Mouse (Mus musculus) midbrain, embryonic 11.5 days (tissue): ENCODE measurements at regions not wholly inside any gene's neighbourhood (a gene's known extent, or its start where the extent isn't known, plus 50 kb on each side); places are given as distances from the start of the nearest gene placed in this dataset.
A peak's percentile ranks its signal among the peaks of the same experiment; 100 is the strongest.

Source experiments
- ATAC-seq: fragments of 200-750 bp; cut with Nextera tagmentation; 2 replicates; pipeline ENCODE4 v1.8.0; 2017; ENCODE audit warnings: moderate TSS enrichment, moderate library complexity; ENCODE audit not compliant: low FRiP score
- DNase-seq: peaks from one replicate; pipeline ENCODE4 v3.0.0; 2015; ENCODE audit warnings: low spot score; ENCODE audit errors: missing footprints
- H3K27ac ChIP-seq: fragments of 300-500 bp; sonication (generic); 2 replicates; pipeline ENCODE4 v1.5.1; 2014; ENCODE audit warnings: low read depth, low read length
- H3K27me3 ChIP-seq: fragments of 300-500 bp; sonication (generic); 2 replicates; pipeline ENCODE4 v1.6.1; 2014; ENCODE audit warnings: mild to moderate bottlenecking, low read length, moderate library complexity, mixed read lengths; ENCODE audit not compliant: control insufficient read depth, insufficient read depth
- H3K36me3 ChIP-seq: fragments of 300-500 bp; sonication (generic); 2 replicates; pipeline ENCODE4 v1.6.1; 2014; ENCODE audit warnings: mild to moderate bottlenecking, low read length, moderate library complexity, mixed read lengths; ENCODE audit not compliant: control insufficient read depth, insufficient read depth
- H3K4me1 ChIP-seq: fragments of 300-500 bp; sonication (generic); 2 replicates; pipeline ENCODE4 v1.6.1; 2014; ENCODE audit warnings: low read length; ENCODE audit not compliant: control insufficient read depth, insufficient read depth
- H3K4me2 ChIP-seq: fragments of 300-500 bp; sonication (generic); 2 replicates; pipeline ENCODE4 v1.6.1; 2014; ENCODE audit warnings: mild to moderate bottlenecking, moderate library complexity
- H3K4me3 ChIP-seq: fragments of 300-500 bp; sonication (generic); 2 replicates; pipeline ENCODE4 v1.5.1; 2014; ENCODE audit warnings: low read depth, low read length
- H3K9ac ChIP-seq: fragments of 300-500 bp; sonication (generic); 2 replicates; pipeline ENCODE4 v1.6.1; 2014; ENCODE audit warnings: low read length
- H3K9me3 ChIP-seq: fragments of 300-500 bp; sonication (generic); 2 replicates; pipeline ENCODE4 v1.6.1; 2016; ENCODE audit warnings: low read length; ENCODE audit not compliant: control insufficient read depth
- WGBS: fragments of 180-500 bp; shearing (Covaris S2); extraction: QIAGEN DNeasy Blood & Tissue Kit; methylation state at CpG from one replicate; pipeline ENCODE4 v1.1.7; 2014; 5-methylcytosine and 5-hydroxymethylcytosine counted together

GRCm38 (mm10) chr8:100206557-100207349 is 790.5 kb upstream of the Cdh8 start:
- Histone ChIP-seq H3K27me3 (no peaks in the 10 kb centered on the region), H3K27ac (no peak overlapping the region), H3K9ac (no peak overlapping the region), H3K4me3 (no peak overlapping the region), H3K36me3 (no peaks in the 10 kb centered on the region), H3K4me1 (no peaks in the 10 kb centered on the region), H3K4me2 (no peak overlapping the region), H3K9me3 (no peaks in the 10 kb centered on the region)
- WGBS, result 61% methylated on average over 2 of the region's 2 CpGs
- ATAC-seq (no peak), DNase-seq (no peak)

GRCm38 (mm10) chr8:100193228-100193627 is 777.0 kb upstream of the Cdh8 start:
- H3K27me3 ChIP-seq, result no peaks in the 10 kb centered on the region
- H3K9ac ChIP-seq, result no peak overlapping the region
- no peak overlapping the region for H3K27ac ChIP-seq
- DNase-seq, result no peak
- H3K4me1 ChIP-seq, result no peaks in the 10 kb centered on the region
- H3K9me3 ChIP-seq, result no peaks in the 10 kb centered on the region
- WGBS, result 91% methylated on average over 2 of the region's 2 CpGs
- H3K4me2 ChIP-seq, result no peak overlapping the region
- no peak for ATAC-seq
- no peak overlapping the region for H3K4me3 ChIP-seq
- no peaks in the 10 kb centered on the region for H3K36me3 ChIP-seq

- ATAC-seq, result no peak
- H3K9me3 ChIP-seq, result no peaks in the 10 kb centered on the region
- DNase-seq, result no peak
- H3K4me3 ChIP-seq, result no peak overlapping the region
- H3K4me2 ChIP-seq, result no peak overlapping the region
- no peaks in the 10 kb centered on the region for H3K36me3 ChIP-seq
- H3K4me1 ChIP-seq, result no peaks in the 10 kb centered on the region
- H3K9ac ChIP-seq, result no peak overlapping the region
- no peaks in the 10 kb centered on the region for H3K27me3 ChIP-seq
- H3K27ac ChIP-seq, result no peak overlapping the region
- WGBS, result 85% methylated on average over 2 of the region's 2 CpGs
Observed at GRCm38 (mm10) chr8:100190698-100191097, 774.4 kb upstream of the Cdh8 start.

- H3K4me3 ChIP-seq, result no peak overlapping the region
- no peaks in the 10 kb centered on the region for H3K4me1 ChIP-seq
- ATAC-seq, result no peak
- DNase-seq, result no peak
- no peaks in the 10 kb centered on the region for H3K27me3 ChIP-seq
- WGBS, result 81% methylated on average over 3 of the region's 3 CpGs
- no peak overlapping the region for H3K4me2 ChIP-seq
- H3K9ac ChIP-seq, result no peak overlapping the region
- H3K27ac ChIP-seq, result no peak overlapping the region
- no peaks in the 10 kb centered on the region for H3K9me3 ChIP-seq
- no peaks in the 10 kb centered on the region for H3K36me3 ChIP-seq
Observed at GRCm38 (mm10) chr8:100187976-100188375, 771.7 kb upstream of the Cdh8 start.

- 94% methylated on average over 1 of the region's 1 CpGs for WGBS
Observed at GRCm38 (mm10) chr8:100176502-100176901, 760.2 kb upstream of the Cdh8 start.

GRCm38 (mm10) chr8:100145411-100145810 is 729.1 kb upstream of the Cdh8 start:
- Histone ChIP-seq H3K4me3 (no peak overlapping the region), H3K36me3 (no peaks in the 10 kb centered on the region), H3K9me3 (no peaks in the 10 kb centered on the region), H3K27ac (no peak overlapping the region), H3K4me2 (no peak overlapping the region), H3K27me3 (no peaks in the 10 kb centered on the region), H3K4me1 (no peaks in the 10 kb centered on the region), H3K9ac (no peak overlapping the region)
- DNase-seq (no peak), ATAC-seq (no peak)
- 94% methylated on average over 1 of the region's 1 CpGs for WGBS

More at GRCm38 (mm10) chr8:100176502-100176901, 760.2 kb upstream of the Cdh8 start:
- Histone ChIP-seq H3K27ac (no peak overlapping the region), H3K36me3 (no peaks in the 10 kb centered on the region), H3K9ac (no peak overlapping the region), H3K4me2 (no peak overlapping the region), H3K4me3 (no peak overlapping the region), H3K4me1 (no peaks in the 10 kb centered on the region), H3K9me3 (no peaks in the 10 kb centered on the region), H3K27me3 (no peaks in the 10 kb centered on the region)
- no peak for ATAC-seq
- no peak for DNase-seq

- H3K4me1 ChIP-seq, result no peaks in the 10 kb centered on the region
Observed at GRCm38 (mm10) chr8:100144124-100144680, 727.9 kb upstream of the Cdh8 start.

GRCm38 (mm10) chr8:100104412-100105365 is 688.4 kb upstream of the Cdh8 start:
- H3K4me2 ChIP-seq, result no peak overlapping the region
- H3K9ac ChIP-seq, result no peak overlapping the region
- H3K27me3 ChIP-seq, result no peaks in the 10 kb centered on the region
- H3K27ac ChIP-seq, result peak overlapping the region; percentile 21; the same call in 1 of the 2 replicates
- H3K36me3 ChIP-seq, result no peaks in the 10 kb centered on the region
- no peak overlapping the region for H3K4me3 ChIP-seq
- WGBS, result 37% methylated on average over 11 of the region's 11 CpGs
- H3K4me1 ChIP-seq, result no peaks in the 10 kb centered on the region
- ATAC-seq (peak; percentile 93), DNase-seq (peak; percentile 90)
- no peaks in the 10 kb centered on the region for H3K9me3 ChIP-seq

More at GRCm38 (mm10) chr8:100144124-100144680, 727.9 kb upstream of the Cdh8 start:
- H3K27me3 ChIP-seq, result no peaks in the 10 kb centered on the region
- H3K36me3 ChIP-seq, result no peaks in the 10 kb centered on the region
- no peak overlapping the region for H3K27ac ChIP-seq
- WGBS, result 87% methylated on average over 5 of the region's 5 CpGs
- no peak overlapping the region for H3K4me2 ChIP-seq
- H3K9me3 ChIP-seq, result no peaks in the 10 kb centered on the region
- DNase-seq (no peak), ATAC-seq (no peak)
- no peak overlapping the region for H3K9ac ChIP-seq
- no peak overlapping the region for H3K4me3 ChIP-seq

- H3K4me1 ChIP-seq, result no peaks in the 10 kb centered on the region
- H3K27me3 ChIP-seq, result no peaks in the 10 kb centered on the region
- no peak overlapping the region for H3K27ac ChIP-seq
- no peaks in the 10 kb centered on the region for H3K36me3 ChIP-seq
- no peaks in the 10 kb centered on the region for H3K9me3 ChIP-seq
- no peak overlapping the region for H3K9ac ChIP-seq
- WGBS, result 74% methylated on average over 2 of the region's 2 CpGs
- DNase-seq, result no peak
- H3K4me2 ChIP-seq, result no peak overlapping the region
- H3K4me3 ChIP-seq, result no peak overlapping the region
- no peak for ATAC-seq
Observed at GRCm38 (mm10) chr8:100101957-100102356, 685.7 kb upstream of the Cdh8 start.
